Mouse (Mus musculus): ENCODE measurements around the gene Speg. TPM values are rescaled to one million over a fixed set of nuclear protein-coding genes. Genes with fewer than 3 reads are reported as not detected.

Gene Speg
- total and polyA plus RNA-seq, 3 experiments: 109 to 135 (median 131) TPM

- H3K4me3 ChIP-seq: no peak overlapping the region
- no peak for TF ChIP-seq POLR2A (IDR thresholded peaks at IDR 0.05; ENCODE audit: insufficient read depth, low read depth, low read length)
- TF ChIP-seq EP300 (IDR thresholded peaks at IDR 0.05; ENCODE audit: insufficient read depth, low read depth, low read length): no peak
- no peak for TF ChIP-seq CTCF (IDR thresholded peaks at IDR 0.05)
- H3K4me1 ChIP-seq (ENCODE audit: control insufficient read depth, insufficient read depth, low read length): no peaks in the 10 kb centered on the region
- intact Hi-C loops (cut with DNase I): loop anchor here (1.0 kb wide), 1 partner anchor 22 kb away; no protein-coding TSS in a partner anchor
- WGBS: 8% methylated on average over 9 of the region's 9 CpGs
- no peaks in the 10 kb centered on the region for H3K36me3 ChIP-seq (ENCODE audit: control insufficient read depth, insufficient read depth, low read length)
- no peak overlapping the region for H3K27ac ChIP-seq
- no peak for DNase-seq
- H3K27me3 ChIP-seq (ENCODE audit: control insufficient read depth, insufficient read depth, low read length): peaks cover 7% of the 10 kb centered on the region; the same call in 1 of the 2 replicates
- H3K79me2 ChIP-seq (replicated peaks; ENCODE audit: control insufficient read depth, insufficient read depth, low read length): no peaks in the 10 kb centered on the region
- no peak overlapping the region for H3K9ac ChIP-seq (ENCODE audit: low read depth, low read length)
Measured at GRCm38 (mm10) chr1:75445141-75445701, 70.1 kb downstream of the Speg start.

GRCm38 (mm10) chr1:75445751-75446611 lies 70.9 kb downstream of the Speg start:
- 6% methylated on average over 22 of the region's 22 CpGs for WGBS
- H3K9ac ChIP-seq (ENCODE audit: low read depth, low read length): no peak overlapping the region
- intact Hi-C loops (cut with DNase I): loop anchor here (1.0 kb wide), 1 partner anchor 21 kb away; no protein-coding TSS in a partner anchor
- H3K36me3 ChIP-seq (ENCODE audit: control insufficient read depth, insufficient read depth, low read length): no peaks in the 10 kb centered on the region
- DNase-seq: peak; percentile 75 to 81
- no peaks in the 10 kb centered on the region for H3K4me1 ChIP-seq (ENCODE audit: control insufficient read depth, insufficient read depth, low read length)
- H3K4me3 ChIP-seq: no peak overlapping the region
- H3K27ac ChIP-seq: no peak overlapping the region
- H3K79me2 ChIP-seq (replicated peaks; ENCODE audit: control insufficient read depth, insufficient read depth, low read length): no peaks in the 10 kb centered on the region
- TF ChIP-seq EP300 (IDR thresholded peaks at IDR 0.05; ENCODE audit: insufficient read depth, low read depth, low read length): peak; percentile 63; the same call in 1 of the 2 replicates
- TF ChIP-seq POLR2A (IDR thresholded peaks at IDR 0.05; ENCODE audit: insufficient read depth, low read depth, low read length): no peak
- peak; percentile 98 for TF ChIP-seq CTCF (IDR thresholded peaks at IDR 0.05)
- H3K27me3 ChIP-seq (ENCODE audit: control insufficient read depth, insufficient read depth, low read length): peaks cover 12% of the 10 kb centered on the region

GRCm38 (mm10) chr1:75446656-75447055 lies 71.6 kb downstream of the Speg start:
- no peak for DNase-seq
- intact Hi-C loops (cut with DNase I): no loop called here
- no peaks in the 10 kb centered on the region for H3K79me2 ChIP-seq (replicated peaks; ENCODE audit: control insufficient read depth, insufficient read depth, low read length)
- H3K4me3 ChIP-seq: no peak overlapping the region
- 21% methylated on average over 20 of the region's 20 CpGs for WGBS
- no peak overlapping the region for H3K9ac ChIP-seq (ENCODE audit: low read depth, low read length)
- TF ChIP-seq POLR2A (IDR thresholded peaks at IDR 0.05; ENCODE audit: insufficient read depth, low read depth, low read length): no peak
- TF ChIP-seq EP300 (IDR thresholded peaks at IDR 0.05; ENCODE audit: insufficient read depth, low read depth, low read length): no peak
- no peak for TF ChIP-seq CTCF (IDR thresholded peaks at IDR 0.05)
- peaks cover 15% of the 10 kb centered on the region for H3K27me3 ChIP-seq (ENCODE audit: control insufficient read depth, insufficient read depth, low read length)
- no peaks in the 10 kb centered on the region for H3K4me1 ChIP-seq (ENCODE audit: control insufficient read depth, insufficient read depth, low read length)
- no peak overlapping the region for H3K27ac ChIP-seq
- no peaks in the 10 kb centered on the region for H3K36me3 ChIP-seq (ENCODE audit: control insufficient read depth, insufficient read depth, low read length)

GRCm38 (mm10) chr1:75447265-75448051 lies 72.4 kb downstream of the Speg start:
- intact Hi-C loops (cut with DNase I): no loop called here
- H3K9ac ChIP-seq (ENCODE audit: low read depth, low read length): no peak overlapping the region
- no peaks in the 10 kb centered on the region for H3K4me1 ChIP-seq (ENCODE audit: control insufficient read depth, insufficient read depth, low read length)
- DNase-seq: peak in 1 of 2 experiments; percentile 26
- H3K36me3 ChIP-seq (ENCODE audit: control insufficient read depth, insufficient read depth, low read length): no peaks in the 10 kb centered on the region
- TF ChIP-seq EP300 (IDR thresholded peaks at IDR 0.05; ENCODE audit: insufficient read depth, low read depth, low read length) (no peak), POLR2A (IDR thresholded peaks at IDR 0.05; ENCODE audit: insufficient read depth, low read depth, low read length) (no peak), CTCF (IDR thresholded peaks at IDR 0.05) (no peak)
- H3K27ac ChIP-seq: no peak overlapping the region
- peaks cover 19% of the 10 kb centered on the region for H3K27me3 ChIP-seq (ENCODE audit: control insufficient read depth, insufficient read depth, low read length)
- no peaks in the 10 kb centered on the region for H3K79me2 ChIP-seq (replicated peaks; ENCODE audit: control insufficient read depth, insufficient read depth, low read length)
- H3K4me3 ChIP-seq: no peak overlapping the region
- WGBS: 9% methylated on average over 10 of the region's 10 CpGs

GRCm38 (mm10) chr1:75448052-75448431 lies 72.9 kb downstream of the Speg start:
- no peak overlapping the region for H3K4me3 ChIP-seq
- H3K79me2 ChIP-seq (replicated peaks; ENCODE audit: control insufficient read depth, insufficient read depth, low read length): no peaks in the 10 kb centered on the region
- H3K9ac ChIP-seq (ENCODE audit: low read depth, low read length): no peak overlapping the region
- intact Hi-C loops (cut with DNase I): no loop called here
- TF ChIP-seq EP300 (IDR thresholded peaks at IDR 0.05; ENCODE audit: insufficient read depth, low read depth, low read length) (no peak), CTCF (IDR thresholded peaks at IDR 0.05) (no peak), POLR2A (IDR thresholded peaks at IDR 0.05; ENCODE audit: insufficient read depth, low read depth, low read length) (no peak)
- no peak for DNase-seq
- no peak overlapping the region for H3K27ac ChIP-seq
- peaks cover 20% of the 10 kb centered on the region for H3K27me3 ChIP-seq (ENCODE audit: control insufficient read depth, insufficient read depth, low read length)
- no peaks in the 10 kb centered on the region for H3K36me3 ChIP-seq (ENCODE audit: control insufficient read depth, insufficient read depth, low read length)
- H3K4me1 ChIP-seq (ENCODE audit: control insufficient read depth, insufficient read depth, low read length): no peaks in the 10 kb centered on the region
- 5% methylated on average over 7 of the region's 7 CpGs for WGBS
